Mouse (Mus musculus): ENCODE results near the gene Smim14. TPM values are rescaled to one million over a fixed set of nuclear protein-coding genes. Genes with fewer than 3 reads are reported as not detected.
A peak's percentile ranks its signal among the peaks of the same experiment; 100 is the strongest.

Smim14 gene
- 181 and 209 TPM in 2 replicates for polyA plus RNA-seq (2015; fragmentation: Nextera tagmentation; extraction: Ambion mirVana)

DNA sequence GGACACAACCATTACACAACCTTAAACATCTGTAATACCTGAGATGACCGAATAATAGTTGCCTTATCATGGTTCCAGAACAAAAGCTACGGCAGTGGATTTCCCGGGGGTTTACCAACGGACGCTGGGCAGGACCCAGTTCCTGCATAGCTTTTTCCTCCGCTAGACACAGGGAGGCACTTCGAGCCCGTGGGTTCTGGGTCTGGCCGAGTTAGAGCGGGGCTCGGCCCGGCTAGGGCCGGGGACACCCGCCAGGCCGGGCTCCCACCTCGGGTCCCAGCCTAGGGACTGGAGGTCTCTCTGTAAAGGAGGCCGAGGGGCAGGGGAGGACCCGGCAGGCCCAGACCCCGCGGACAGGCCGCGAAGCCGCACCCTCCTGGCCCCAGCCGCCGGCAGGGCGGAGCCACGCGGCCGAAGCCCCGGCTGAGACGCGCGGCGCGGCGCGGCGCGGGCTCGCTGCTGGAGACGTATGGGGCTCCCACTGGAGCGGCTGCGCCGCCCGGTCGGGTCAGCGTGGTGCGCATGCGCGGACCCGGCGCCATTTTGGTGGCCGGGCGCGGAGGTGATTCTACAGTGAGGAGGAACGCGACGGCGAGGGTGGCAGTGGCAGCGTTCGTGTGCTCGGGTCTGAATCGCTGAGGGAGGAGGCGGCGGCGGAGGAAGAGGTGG lies at the start of gene Smim14, which contains the start of gene Ube2k:
Smim14 (minus strand) TSS at position 434 of the 669 bp plus-strand sequence.
Ube2k (plus strand) TSS at position 483 of the 669 bp plus-strand sequence.
- H3K36me3 ChIP-seq = no peaks in the 10 kb centered on the region
- peak within 1 kb of the TSS; percentile 76 for H3K4me2 ChIP-seq
- peak within 1 kb of the TSS; percentile 92 for H3K4me3 ChIP-seq
- H3K9me3 ChIP-seq = no peaks in the 10 kb centered on the region
- peak within 1 kb of the TSS; percentile 97 for H3K27ac ChIP-seq (replicated peaks)
- peaks cover 24% of the 10 kb centered on the region for H3K4me1 ChIP-seq (replicated peaks)
- peak within 1 kb of the TSS; percentile 91 for H3K9ac ChIP-seq
- ATAC-seq (ENCODE audit: low FRiP score, low read depth) = peak; percentile 96
- WGBS = under 1% methylated on average over 62 of the region's 66 CpGs
- H3K27me3 ChIP-seq = no peaks in the 10 kb centered on the region

DNA sequence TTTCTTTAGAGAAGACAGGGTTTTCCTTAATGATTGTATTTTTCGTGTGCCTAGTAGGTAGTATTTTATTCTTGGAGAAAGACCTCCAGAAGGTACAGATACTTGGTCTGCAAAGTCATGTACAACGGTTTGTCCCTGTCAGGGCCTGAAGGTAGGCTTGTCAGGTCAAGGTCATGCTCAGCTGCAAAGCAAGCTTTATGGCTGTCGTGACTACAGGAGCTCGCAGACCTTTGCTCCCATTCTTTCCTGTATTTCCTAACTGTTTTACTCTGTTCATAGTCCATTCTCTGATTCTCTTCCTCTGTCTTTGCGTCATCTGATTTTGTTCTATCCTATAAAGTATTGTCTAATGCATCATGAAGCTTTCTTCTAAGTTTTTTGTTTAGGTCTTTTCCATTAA lies 49.3 kb upstream of the Smim14 start:
- 93% methylated on average over 5 of the region's 5 CpGs for WGBS
- Histone ChIP-seq H3K9me3 (no peaks in the 10 kb centered on the region), H3K27ac (replicated peaks) (no peak overlapping the region), H3K27me3 (no peaks in the 10 kb centered on the region), H3K36me3 (peaks cover 13% of the 10 kb centered on the region; the same call in 1 of the 2 replicates), H3K4me3 (no peak overlapping the region), H3K4me1 (replicated peaks) (no peaks in the 10 kb centered on the region), H3K9ac (no peak overlapping the region), H3K4me2 (no peak overlapping the region)
- ATAC-seq (ENCODE audit: low FRiP score, low read depth) = no peak

- H3K4me1 ChIP-seq (replicated peaks) = no peaks in the 10 kb centered on the region
- WGBS = 87% methylated on average over 3 of the region's 3 CpGs
- H3K27ac ChIP-seq (replicated peaks) = no peak overlapping the region
- no peak overlapping the region for H3K4me3 ChIP-seq
- ATAC-seq (ENCODE audit: low FRiP score, low read depth) = no peak
- H3K9ac ChIP-seq = no peak overlapping the region
- peaks cover 7% of the 10 kb centered on the region; the same call in 1 of the 2 replicates for H3K36me3 ChIP-seq
- no peaks in the 10 kb centered on the region for H3K27me3 ChIP-seq
- no peaks in the 10 kb centered on the region for H3K9me3 ChIP-seq
- no peak overlapping the region for H3K4me2 ChIP-seq
These were observed 41.6 kb upstream of the Smim14 start for GRCm38 (mm10) chr5:65578545-65578944.

DNA sequence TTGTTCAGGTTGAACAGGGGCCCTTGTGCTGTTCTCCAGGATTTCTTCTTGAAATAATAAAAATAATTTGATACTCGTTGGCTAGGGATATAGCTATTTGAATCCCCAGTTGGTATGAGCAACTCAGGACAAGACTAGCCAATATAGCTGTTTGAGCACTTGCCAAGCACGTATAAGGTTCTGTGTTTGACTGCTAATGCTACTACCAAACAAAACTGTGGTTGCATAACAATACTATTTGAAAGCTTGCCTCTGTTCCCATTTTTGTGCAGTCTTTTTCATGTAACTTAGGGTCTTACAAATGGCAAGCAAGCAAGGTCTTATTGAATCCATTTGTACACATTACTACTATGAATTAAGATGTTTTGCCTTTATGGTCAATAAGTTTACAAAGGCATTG lies 38.9 kb upstream of the Smim14 start:
- Histone ChIP-seq H3K9me3 (no peaks in the 10 kb centered on the region), H3K4me1 (replicated peaks) (no peaks in the 10 kb centered on the region), H3K36me3 (0 out of 2 replicates have a peak, but pooled peaks cover 3% of the 10 kb centered on the region), H3K4me3 (no peak overlapping the region), H3K4me2 (no peak overlapping the region), H3K27me3 (no peaks in the 10 kb centered on the region), H3K27ac (replicated peaks) (no peak overlapping the region), H3K9ac (no peak overlapping the region)
- WGBS = 83% methylated on average over 2 of the region's 2 CpGs
- no peak for ATAC-seq (ENCODE audit: low FRiP score, low read depth)

DNA sequence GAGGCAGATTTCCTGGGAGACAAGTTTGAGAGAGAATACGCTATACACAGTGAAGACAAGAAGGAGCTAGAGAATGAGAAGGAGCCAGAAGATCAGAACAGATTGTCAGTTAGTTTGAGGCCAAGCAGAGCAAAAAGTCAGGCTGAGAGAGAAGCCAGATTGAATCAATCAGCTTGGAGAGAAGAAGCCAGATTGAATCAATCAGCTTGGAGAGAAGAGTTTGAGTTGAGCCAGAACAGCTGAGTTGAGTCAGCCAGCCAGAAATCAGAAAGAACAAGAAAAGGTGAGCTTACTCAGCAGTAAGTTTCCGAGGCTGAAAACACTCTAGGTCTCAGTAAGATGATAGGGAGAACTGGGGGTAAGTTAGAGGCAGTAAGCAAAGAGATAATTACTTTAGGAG lies 37.9 kb upstream of the Smim14 start:
- Histone ChIP-seq H3K9ac (no peak overlapping the region), H3K36me3 (0 out of 2 replicates have a peak, but pooled peaks cover 3% of the 10 kb centered on the region), H3K4me1 (replicated peaks) (no peaks in the 10 kb centered on the region), H3K27me3 (no peaks in the 10 kb centered on the region), H3K9me3 (no peaks in the 10 kb centered on the region), H3K27ac (replicated peaks) (no peak overlapping the region), H3K4me2 (no peak overlapping the region), H3K4me3 (no peak overlapping the region)
- no peak for ATAC-seq (ENCODE audit: low FRiP score, low read depth)
- 89% methylated on average over 2 of the region's 2 CpGs for WGBS

DNA sequence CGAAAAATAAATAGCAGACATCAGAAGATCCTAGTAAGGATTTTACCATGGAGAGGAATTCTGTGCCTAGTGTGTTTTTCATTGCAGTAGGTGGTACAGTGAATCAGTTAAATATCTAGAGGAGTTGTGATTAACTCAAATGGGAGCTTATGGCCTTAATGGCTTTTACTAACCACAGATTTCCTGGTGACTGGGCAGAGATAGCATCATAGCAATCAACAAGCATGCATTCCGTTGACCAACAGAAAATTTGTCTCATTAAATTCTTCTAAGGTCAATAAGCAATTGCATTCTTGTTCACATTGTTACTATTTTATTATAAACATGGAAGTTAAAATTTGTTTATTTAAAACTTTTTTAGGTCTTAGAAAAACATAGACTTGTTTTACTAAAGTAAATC lies 28.5 kb upstream of the Smim14 start:
- WGBS = 86% methylated on average over 2 of the region's 2 CpGs
- H3K27me3 ChIP-seq = no peaks in the 10 kb centered on the region
- peaks cover 9% of the 10 kb centered on the region; the same call in 1 of the 2 replicates for H3K4me1 ChIP-seq (replicated peaks)
- H3K36me3 ChIP-seq = peaks cover 6% of the 10 kb centered on the region; the same call in 1 of the 2 replicates
- H3K9me3 ChIP-seq = no peaks in the 10 kb centered on the region
- ATAC-seq (ENCODE audit: low FRiP score, low read depth) = no peak
- no peak overlapping the region for H3K9ac ChIP-seq
- no peak overlapping the region for H3K4me3 ChIP-seq
- no peak overlapping the region for H3K4me2 ChIP-seq
- no peak overlapping the region for H3K27ac ChIP-seq (replicated peaks)

DNA sequence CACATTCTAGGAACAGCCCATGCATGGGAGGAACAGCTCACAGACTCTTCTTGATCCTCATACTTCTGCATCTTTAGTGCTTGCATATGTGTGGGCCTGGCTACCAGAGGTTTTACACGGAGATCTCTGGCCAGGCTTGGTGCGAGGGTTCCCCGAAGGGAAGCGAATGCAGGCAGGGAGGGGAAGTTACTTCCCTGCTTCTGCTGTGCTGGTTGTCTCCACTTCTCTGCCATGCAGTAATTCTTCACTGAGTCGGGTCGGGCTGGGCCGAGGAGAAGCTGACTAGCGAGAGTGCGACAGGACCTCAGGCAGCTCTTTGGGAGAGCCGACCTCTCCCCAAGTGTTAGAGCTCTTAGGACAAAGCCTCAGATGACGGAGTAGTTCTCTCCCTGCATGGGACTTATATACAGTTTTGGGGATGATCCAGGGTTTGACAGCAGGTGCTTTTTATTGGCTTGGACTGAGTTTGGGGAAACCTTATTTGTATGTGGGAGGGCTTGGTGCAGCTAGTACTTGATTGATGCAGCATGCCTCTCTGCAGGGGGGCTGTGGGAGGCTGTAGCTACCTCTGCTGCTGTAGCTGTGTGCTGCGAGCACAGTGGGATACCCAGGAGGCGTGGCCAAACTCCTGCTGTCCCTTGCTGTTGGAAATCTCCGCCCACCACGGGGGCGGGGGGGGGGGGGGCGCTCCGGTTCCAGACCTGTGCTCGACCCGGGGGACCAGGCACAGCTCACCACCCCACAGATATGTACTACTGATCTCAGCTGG lies 24.3 kb upstream of the Smim14 start:
- Histone ChIP-seq H3K9ac (no peak overlapping the region), H3K4me1 (replicated peaks) (peaks cover 9% of the 10 kb centered on the region; the same call in 1 of the 2 replicates), H3K27ac (replicated peaks) (no peak overlapping the region), H3K9me3 (no peaks in the 10 kb centered on the region), H3K4me2 (no peak overlapping the region), H3K36me3 (no peaks in the 10 kb centered on the region), H3K27me3 (no peaks in the 10 kb centered on the region), H3K4me3 (no peak overlapping the region)
- peak; percentile 59; the same call in 1 of the 2 replicates for ATAC-seq (ENCODE audit: low FRiP score, low read depth)
- 20% methylated on average over 19 of the region's 20 CpGs for WGBS

DNA sequence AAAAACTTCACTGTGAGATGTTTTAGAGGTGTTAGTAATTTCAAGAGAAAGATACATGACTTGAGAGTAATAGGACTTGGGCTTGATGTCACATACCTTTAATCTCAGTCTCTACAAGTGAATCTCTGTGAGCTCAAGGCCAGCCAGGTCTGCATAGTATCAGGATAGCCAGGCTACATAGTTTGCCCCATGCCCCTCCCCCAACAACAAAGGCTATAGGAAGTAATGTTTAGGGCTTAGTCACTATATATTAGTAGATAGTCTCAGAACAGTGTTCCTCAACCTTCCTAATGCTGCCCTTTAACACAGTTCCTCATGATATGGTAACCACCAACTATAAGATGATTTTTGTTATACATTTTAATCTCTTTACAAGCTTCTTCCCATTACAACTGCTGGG lies 20.1 kb upstream of the Smim14 start:
- no peaks in the 10 kb centered on the region for H3K9me3 ChIP-seq
- ATAC-seq (ENCODE audit: low FRiP score, low read depth) = no peak
- peaks cover 9% of the 10 kb centered on the region; the same call in 1 of the 2 replicates for H3K4me1 ChIP-seq (replicated peaks)
- H3K36me3 ChIP-seq = no peaks in the 10 kb centered on the region
- H3K27me3 ChIP-seq = no peaks in the 10 kb centered on the region
- H3K27ac ChIP-seq (replicated peaks) = no peak overlapping the region
- no peak overlapping the region for H3K9ac ChIP-seq
- H3K4me3 ChIP-seq = no peak overlapping the region
- H3K4me2 ChIP-seq = no peak overlapping the region

- Histone ChIP-seq H3K4me2 (no peak overlapping the region), H3K4me1 (replicated peaks) (0 out of 2 replicates have a peak, but pooled peaks cover 4% of the 10 kb centered on the region), H3K9me3 (no peaks in the 10 kb centered on the region), H3K27me3 (no peaks in the 10 kb centered on the region), H3K9ac (no peak overlapping the region), H3K27ac (replicated peaks) (no peak overlapping the region), H3K4me3 (no peak overlapping the region), H3K36me3 (no peaks in the 10 kb centered on the region)
- ATAC-seq (ENCODE audit: low FRiP score, low read depth) = no peak
- WGBS = 88% methylated on average over 1 of the region's 1 CpGs
These were observed 12.7 kb upstream of the Smim14 start for GRCm38 (mm10) chr5:65549677-65550076.

DNA sequence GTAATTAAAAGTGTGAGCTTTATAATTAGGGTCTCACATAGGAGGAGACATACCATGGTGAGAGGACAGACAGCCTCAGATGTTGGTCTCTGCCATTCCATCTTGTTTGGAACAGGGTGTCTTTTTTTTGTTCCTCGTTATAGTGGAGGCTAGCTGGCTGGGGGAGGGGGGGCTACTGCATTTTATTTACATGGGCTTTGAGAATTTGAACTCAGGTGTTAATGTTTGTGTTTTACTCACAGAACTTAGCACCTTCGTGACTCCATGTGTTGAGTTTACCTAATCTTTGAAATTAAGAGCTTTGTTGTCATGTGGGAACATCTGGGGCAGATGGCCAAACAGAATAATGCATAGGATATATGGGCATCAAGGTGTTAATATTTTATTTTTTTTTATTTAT lies 7.6 kb upstream of the Smim14 start:
- Histone ChIP-seq H3K9ac (no peak overlapping the region), H3K4me1 (replicated peaks) (peaks cover 11% of the 10 kb centered on the region), H3K9me3 (no peaks in the 10 kb centered on the region), H3K27ac (replicated peaks) (no peak overlapping the region), H3K4me3 (no peak overlapping the region), H3K36me3 (no peaks in the 10 kb centered on the region), H3K4me2 (no peak overlapping the region), H3K27me3 (no peaks in the 10 kb centered on the region)
- WGBS = 91% methylated on average over 2 of the region's 2 CpGs
- no peak for ATAC-seq (ENCODE audit: low FRiP score, low read depth)

- WGBS = 93% methylated on average over 1 of the region's 1 CpGs
- H3K4me3 ChIP-seq = no peak overlapping the region
- no peaks in the 10 kb centered on the region for H3K27me3 ChIP-seq
- H3K36me3 ChIP-seq = no peaks in the 10 kb centered on the region
- ATAC-seq (ENCODE audit: low FRiP score, low read depth) = no peak
- H3K4me2 ChIP-seq = no peak overlapping the region
- H3K9ac ChIP-seq = no peak overlapping the region
- no peaks in the 10 kb centered on the region for H3K9me3 ChIP-seq
- H3K4me1 ChIP-seq (replicated peaks) = peaks cover 21% of the 10 kb centered on the region
- no peak overlapping the region for H3K27ac ChIP-seq (replicated peaks)
These were observed 6.5 kb upstream of the Smim14 start for GRCm38 (mm10) chr5:65543491-65543890.

- Histone ChIP-seq H3K4me1 (replicated peaks) (peaks cover 21% of the 10 kb centered on the region), H3K27ac (replicated peaks) (no peak overlapping the region), H3K9ac (no peak overlapping the region), H3K27me3 (no peaks in the 10 kb centered on the region), H3K36me3 (no peaks in the 10 kb centered on the region), H3K4me3 (no peak overlapping the region), H3K4me2 (no peak overlapping the region), H3K9me3 (no peaks in the 10 kb centered on the region)
- ATAC-seq (ENCODE audit: low FRiP score, low read depth) = no peak
- WGBS = 89% methylated on average over 3 of the region's 3 CpGs
These were observed 4.9 kb upstream of the Smim14 start for GRCm38 (mm10) chr5:65541889-65542288.
